Mouse (Mus musculus) ovary, postnatal 14 days (tissue): ENCODE measurements around the gene Tmem95.

Source experiments
- DNase-seq: peaks from one replicate; pipeline ENCODE4 v3.0.0; 2022; ENCODE audit warnings: low spot score

Gene Tmem95

DNA sequence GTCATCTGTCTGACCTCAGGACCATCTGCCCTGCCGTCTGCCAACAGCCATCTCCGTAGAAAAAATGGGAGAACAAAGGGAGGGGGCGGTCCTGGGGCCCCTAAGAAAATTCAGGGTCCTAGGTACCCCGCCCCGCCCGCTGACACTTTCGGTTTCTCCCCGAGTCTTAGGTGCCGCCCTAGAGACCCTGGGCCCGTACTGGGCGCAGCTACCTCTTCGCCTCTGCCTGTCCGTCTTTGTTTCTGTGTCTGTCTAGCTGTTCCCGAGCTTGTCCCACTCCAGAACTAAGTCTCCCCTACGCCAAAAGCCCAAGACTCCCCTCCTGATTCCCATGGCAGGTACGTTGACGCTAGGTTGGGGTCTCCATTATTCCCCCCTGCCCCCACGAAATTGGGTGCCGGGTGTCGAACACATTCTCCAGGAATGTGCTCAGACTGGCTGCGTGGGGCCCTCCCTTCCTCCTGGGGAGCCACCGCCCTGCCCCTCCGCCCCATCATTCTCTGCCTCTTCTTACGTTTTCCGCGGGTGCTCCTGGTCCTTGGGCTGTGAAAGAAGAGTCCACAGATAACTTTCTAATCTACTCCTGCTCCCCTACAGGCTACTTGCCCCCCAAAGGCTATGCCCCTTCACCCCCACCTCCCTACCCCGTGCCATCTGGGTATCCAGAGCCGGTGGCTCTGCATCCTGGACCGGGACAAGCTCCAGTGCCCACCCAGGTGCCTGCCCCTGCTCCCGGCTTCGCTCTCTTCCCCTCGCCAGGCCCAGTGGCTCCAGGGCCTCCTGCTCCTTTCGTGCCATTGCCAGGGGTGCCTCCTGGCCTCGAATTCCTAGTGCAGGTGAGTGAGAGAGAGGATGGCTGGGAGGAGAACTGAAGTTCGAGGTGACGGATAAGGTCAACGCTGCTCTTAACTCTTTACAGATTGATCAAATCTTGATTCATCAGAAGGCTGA lies 30.8 kb downstream of the Tmem95 start:
- DNase-seq, result no peak

DNA sequence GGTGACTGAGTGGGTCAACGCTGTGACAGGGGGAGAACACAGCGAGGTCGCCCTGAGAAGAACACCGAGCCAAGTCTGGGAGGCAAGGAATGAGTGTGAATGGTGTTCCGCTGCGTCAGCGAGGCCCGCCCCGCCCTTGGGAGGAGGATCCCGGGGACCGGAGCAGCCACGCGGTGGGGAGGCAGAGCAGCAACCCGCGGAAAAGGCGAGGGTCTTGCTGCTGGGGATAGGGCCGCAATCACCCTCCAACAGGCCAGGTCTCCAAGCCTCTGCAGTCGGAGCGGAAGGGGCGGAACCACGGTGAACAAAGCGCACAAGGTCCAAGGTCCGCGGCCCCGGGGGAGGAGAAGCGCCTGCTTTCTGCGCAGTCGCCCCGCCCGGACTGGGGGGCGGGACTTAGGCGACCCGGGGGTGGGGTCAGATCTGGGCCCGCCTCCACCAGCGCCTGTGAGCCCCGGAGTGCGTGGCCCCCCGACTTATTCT lies 31.6 kb downstream of the Tmem95 start, which contains the start of gene Plscr3:
Gene Plscr3, plus strand, starts transcription at position 179 of the 483 bp plus-strand sequence.
- peak; percentile 90 for DNase-seq

DNA sequence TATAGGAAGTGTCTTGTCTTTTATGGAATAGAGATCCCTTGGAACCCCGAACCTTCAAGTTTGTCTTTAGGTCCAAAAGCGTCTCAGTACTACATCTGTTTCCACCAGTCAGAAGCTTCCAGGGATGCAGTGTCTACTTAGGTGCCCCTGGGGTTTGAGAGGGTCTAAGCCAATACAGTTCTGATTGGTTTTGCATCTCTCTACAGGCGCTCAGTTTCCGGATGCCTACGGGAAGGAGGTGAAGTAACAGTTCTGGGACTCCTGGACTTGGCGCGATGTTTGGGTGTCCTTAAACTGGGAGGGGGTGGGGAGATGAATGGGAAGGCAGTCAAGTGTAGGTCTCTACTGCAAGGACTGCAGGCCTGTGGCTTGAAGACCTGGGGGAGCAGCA lies 39.1 kb downstream of the Tmem95 start:
- no peak for DNase-seq

DNA sequence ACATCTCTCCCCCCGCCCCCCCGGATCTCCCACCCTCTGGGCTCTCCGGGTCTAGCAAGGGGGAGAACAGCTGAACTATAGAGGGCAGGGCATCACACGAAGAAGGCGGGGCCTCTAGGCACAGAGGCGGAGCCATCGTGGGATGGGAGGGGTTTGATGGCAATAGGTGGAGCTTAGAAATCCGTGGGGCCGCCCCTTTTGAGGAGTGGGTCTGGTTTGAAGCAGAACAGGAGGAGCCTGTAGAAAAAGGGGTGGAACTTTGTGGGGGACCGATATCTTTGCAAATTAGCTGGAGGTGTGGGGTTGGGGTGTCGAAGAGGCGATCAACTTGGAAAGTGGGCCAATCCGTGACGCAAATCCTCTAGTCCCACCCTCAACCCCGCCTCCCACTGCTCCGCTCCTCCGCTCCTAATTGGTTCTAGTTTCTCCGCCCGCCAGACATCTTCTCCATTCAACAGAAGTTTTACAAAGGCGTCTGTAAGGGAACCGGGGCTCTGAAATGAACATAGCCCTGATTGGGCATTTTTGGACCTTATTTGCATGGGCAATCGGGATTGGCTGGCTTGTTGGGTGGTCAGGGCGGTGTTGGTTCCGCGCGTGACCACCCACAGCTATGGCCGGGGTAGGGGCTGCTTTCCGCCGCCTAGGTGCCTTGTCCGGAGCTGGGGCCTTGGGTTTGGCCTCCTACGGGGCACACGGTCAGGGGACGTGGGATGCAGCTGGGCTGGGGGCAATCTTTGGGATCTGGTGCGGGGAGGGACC lies 39.7 kb downstream of the Tmem95 start, which contains the start of gene Tmem256:
Gene Tmem256, plus strand, starts transcription at position 563 of the 762 bp plus-strand sequence.
- peak; percentile 93 for DNase-seq

DNA sequence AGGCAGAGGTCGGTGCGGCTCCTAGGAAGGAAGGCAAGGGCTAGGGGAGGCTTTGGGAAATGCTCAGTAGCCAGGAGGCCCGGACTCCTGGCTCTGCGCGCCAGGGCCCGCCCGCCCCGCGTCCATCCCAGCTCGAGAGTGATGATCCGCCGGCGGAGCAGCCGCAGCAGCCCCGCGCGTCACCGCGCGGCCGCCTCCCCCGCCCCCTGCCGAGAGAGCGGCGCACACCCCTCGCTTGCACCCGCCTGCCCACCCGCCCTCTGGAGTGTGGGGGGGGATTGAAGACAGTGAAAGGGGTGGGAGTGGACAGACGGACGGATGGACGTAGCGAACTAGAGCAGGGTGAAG lies 40.2 kb downstream of the Tmem95 start, which contains the start of gene Nlgn2:
Gene Nlgn2, minus strand, starts transcription at position 181 of the 348 bp plus-strand sequence.
- DNase-seq, result no peak

DNA sequence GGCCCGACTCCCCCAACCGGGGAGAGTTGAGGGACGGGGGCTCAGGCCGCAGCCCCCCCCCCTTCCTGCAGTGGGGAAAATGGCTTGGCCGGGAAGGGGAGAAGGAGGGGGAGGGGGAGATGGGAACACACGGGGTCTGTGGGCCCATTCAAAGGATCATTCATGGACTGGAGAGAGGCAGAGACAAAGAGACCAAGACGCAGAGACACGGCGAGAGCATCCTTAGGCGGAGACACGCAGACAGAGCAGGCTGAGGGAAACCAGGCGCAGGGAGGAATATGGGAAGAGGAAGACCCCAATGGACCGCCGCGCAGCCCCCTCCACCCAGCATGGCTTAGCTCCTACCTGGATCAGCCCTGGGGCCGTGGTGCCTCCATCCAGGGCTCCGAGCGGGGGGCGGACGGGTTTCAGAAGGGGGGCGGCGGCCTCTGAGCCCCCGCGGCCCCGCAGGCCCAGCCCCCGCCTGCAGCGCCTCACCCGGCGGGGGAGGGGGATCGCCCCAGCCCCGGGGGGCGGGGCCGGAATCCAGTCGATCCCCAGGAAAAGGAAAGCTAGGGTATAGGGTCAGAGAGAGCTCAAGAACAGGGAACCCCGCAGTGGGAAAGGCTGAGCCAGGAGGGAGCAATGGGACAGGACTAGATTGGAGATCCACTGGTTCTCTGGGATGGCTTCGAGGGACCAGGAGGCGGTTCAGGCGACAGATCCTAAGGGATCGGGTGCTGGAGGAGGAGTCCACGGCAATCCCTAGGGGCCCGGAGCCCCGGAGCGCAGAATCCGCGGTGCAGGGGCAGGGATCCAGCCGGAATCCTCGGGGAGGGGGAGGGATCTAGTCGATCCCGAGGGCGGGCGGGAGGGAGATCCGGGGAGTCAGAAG lies 40.9 kb downstream of the Tmem95 start:
- no peak for DNase-seq

DNA sequence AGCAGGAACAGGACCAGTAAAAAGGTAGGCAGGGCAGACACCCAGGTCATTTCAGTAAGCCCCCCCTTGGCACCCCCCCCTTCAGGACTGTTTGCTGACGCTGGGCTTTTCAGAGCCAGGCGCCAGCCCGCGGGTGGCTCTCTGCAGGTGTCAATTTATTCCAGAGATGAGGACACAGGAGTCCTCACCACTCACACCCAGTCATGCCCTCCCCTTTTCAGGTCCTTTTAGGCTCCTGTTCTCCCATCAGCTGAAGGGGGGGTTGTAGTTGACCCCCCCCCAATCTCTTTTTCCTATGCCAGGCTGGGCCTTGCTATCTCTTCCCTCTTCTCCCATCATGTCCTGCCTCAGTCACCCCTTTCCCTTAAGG lies 41.9 kb downstream of the Tmem95 start:
- DNase-seq, result no peak

DNA sequence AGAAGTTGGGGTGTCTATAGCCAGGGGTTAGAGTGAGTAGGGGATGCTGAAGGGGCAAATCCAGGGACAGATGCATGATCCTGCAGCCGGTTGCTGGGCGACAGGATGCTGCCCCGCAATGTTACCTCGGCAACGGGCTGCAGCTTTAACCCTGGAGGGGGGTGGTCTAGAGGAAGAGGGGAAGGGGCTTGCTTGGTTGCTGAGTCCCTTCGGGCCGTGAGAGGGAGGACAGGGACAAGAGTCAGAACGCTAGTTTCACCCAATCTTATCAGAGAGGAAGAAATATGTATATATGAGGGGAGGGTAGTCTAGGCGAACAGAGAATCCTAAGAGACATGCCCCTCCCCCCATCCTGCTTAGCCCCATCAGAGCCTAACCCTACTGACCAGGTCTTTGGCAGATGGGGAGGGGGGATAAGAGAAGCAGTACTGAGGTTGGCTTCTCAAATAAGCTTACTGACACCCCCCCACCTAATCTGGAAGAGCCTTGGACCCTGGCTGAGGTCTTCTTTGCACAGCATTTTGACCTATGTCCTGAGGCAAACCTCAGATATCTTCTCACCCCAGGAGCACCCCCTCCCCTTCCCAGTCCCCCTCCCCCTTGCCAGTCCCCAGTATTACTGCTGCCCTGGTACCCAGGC lies 42.4 kb downstream of the Tmem95 start:
- DNase-seq, result no peak

DNA sequence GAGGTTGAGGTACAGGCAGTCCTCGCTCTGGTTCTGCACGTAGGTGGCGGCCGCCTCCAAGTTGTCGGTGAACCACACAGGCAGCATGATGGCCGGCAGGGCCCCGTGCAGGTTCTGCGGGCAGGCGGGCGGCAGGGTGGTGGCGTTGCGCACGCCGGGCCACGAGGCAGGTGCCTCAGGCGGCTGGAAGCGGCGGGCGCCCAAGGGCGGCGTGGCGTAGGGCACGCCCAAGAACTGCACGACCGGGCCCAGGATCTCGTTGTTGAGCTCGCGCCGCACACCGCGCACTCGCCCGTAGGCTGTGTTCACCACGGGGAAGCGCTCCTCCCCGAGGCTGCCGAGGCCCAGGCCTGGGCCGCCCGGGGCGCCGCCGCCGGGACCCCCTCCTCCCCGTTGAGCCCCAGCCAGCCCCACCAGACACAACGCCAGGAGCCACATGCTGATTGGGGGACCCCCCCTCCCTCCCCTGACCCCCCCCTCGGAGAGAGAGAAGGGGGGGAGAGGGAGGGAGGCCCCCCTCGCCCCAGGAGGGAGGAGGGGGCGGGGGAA lies 43.7 kb downstream of the Tmem95 start:
- no peak for DNase-seq

DNA sequence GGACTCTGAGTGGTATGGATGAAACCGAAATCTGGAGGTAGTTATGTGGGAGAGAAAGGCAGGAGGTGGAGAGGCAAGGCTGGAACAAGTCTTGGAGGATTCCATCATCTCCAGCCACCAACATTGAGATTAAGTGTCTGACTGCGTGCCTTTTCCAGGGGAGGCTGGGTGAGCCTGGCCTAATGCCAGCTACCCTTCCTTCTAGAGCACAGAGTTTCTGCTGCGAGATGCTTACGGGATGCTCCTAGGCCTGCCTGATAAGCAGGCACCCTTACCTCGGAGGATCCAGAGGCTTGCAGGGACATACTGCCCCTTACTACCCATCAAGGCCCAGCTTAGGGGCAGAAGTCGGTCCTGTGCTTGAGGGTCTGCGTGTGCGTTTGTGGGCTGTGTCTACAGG lies 44.3 kb downstream of the Tmem95 start:
- no peak for DNase-seq

DNA sequence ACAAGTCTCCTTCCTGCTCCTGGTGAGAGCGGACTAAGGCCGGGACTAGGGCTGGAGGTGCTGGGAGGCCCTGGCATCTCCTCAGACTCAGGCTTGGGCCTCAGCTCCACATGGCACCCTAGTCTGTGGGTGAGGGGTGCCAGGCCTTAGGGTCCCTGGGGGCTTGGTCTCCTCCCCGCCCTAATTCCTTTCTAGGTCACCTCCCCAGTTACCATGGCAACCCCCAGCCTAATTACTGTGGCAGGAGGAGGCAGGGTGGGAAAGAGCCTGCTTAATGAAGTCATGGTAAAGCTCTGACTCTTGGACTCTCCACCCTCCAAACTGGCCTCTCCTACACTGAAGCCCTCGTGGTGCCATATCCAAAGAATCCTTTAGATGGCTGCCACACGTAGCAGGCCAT lies 49.0 kb downstream of the Tmem95 start:
- no peak for DNase-seq
